Mouse (Mus musculus) heart, postnatal 0 days (tissue): ENCODE data around the gene Frmpd2.

Source experiments
- CTCF ChIP-seq: IDR thresholded peaks from 2 replicates; pipeline ENCODE4 v1.5.1; 2016; ENCODE audit warnings: antibody characterized with exemption, control low read depth, low read depth
- EP300 ChIP-seq: IDR thresholded peaks from 2 replicates; pipeline ENCODE4 v1.6.1; 2016; ENCODE audit warnings: antibody characterized with exemption, low read depth

DNA sequence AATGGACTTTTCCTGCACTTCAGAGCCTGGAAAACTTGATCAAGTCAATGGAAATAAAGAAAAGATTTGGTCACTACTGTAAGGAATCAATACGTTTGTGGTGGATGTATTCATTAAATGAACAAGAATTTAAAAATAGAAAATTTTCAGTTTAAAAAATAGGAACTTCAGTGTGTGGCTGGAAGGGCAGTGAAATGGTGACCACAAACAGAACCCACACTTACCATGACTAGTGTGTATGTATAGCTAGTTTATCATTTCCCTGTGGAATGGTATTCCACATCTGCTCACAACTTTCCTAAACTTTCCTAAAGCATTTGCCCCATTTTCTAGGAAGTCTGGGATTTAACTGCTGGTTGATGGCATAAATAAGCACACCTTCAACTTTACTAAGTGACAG is 48.5 kb upstream of the Frmpd2 start:
- no peak for TF ChIP-seq CTCF
- TF ChIP-seq EP300: no peak
